ENCODE assay signal across 8 mouse cellular contexts in the genomic region with DNA sequence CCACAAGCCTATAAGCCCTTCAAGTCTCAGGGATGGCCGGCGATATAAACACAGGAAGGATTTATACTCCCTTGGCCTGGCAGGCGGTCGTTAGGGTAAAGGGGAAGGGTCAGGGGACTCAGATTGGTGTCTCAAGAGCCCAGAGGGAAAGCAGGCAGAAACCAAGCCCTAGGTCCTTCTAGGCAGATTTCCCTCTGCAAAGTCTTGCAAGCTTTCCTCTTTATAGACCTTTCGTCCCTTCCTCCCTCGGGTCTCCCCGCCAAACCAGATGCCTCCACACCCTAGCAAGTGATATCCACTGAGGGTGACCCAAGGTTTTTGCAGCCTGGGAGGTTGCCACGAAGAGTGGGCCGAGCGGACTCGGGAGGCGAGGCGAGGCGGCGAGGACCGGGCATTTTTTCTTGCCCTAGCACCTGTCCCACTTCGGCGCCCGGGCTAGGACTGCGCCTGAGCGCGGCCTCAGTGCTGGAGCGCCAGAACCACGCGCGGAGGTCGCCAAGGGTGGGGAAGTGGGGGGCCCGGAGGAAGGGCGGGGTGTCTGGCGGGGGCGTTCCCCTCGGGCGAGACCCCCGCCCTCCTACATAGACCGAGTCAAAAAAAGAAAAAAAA. TPM values are rescaled to one million over a fixed set of nuclear protein-coding genes. Genes with fewer than 3 reads are reported as not detected.
A peak's percentile ranks its signal among the peaks of the same experiment; 100 is the strongest.
DNase-seq lines count a peak whose midpoint lies in the region; ATAC-seq and TF ChIP-seq lines count a peak whose summit lies in the region.

No protein-coding gene starts in this region.

- peak overlapping the region; percentile 93 for H3K4me3 ChIP-seq in megakaryocyte, embryonic 14.5 days (replicated peaks)
- peak overlapping the region; percentile 91 for H3K4me3 ChIP-seq in brown adipose tissue, adult 24 weeks (ENCODE audit: insufficient read depth, low read depth, low read length)
- peak overlapping the region; percentile 55 for H3K4me3 ChIP-seq in forebrain, postnatal 0 days (ENCODE audit: low read depth, low read length)
- H3K4me3 ChIP-seq in intestine, embryonic 16.5 days (ENCODE audit: low read length): peak overlapping the region; percentile 59
- peak overlapping the region; percentile 59 for H3K4me3 ChIP-seq in lung, embryonic 15.5 days

- no peak for TF ChIP-seq CTCF in forebrain, postnatal 0 days (IDR thresholded peaks at IDR 0.05; ENCODE audit: low read depth)

- WGBS in forebrain, postnatal 0 days: 29% methylated on average over 35 of the region's 35 CpGs
- 9% methylated on average over 34 of the region's 35 CpGs for WGBS in intestine, embryonic 16.5 days
- WGBS in lung, embryonic 15.5 days: 8% methylated on average over 28 of the region's 35 CpGs

- DNase-seq in forebrain, postnatal 0 days: no peak
- peak; percentile 20 to 31 for DNase-seq in spleen, postnatal 10 days (ENCODE audit: low spot score in 2 of 2)
- DNase-seq in right cerebral cortex, postnatal 14 days: no peak

- H3K9ac ChIP-seq in forebrain, postnatal 0 days: peak overlapping the region; percentile 35; the same call in 1 of the 2 replicates
- H3K9ac ChIP-seq in intestine, embryonic 16.5 days (ENCODE audit: low read depth, low read length): peak overlapping the region; percentile 74
- H3K9ac ChIP-seq in lung, embryonic 15.5 days: peak overlapping the region; percentile 46

- peaks cover 35% of the 10 kb centered on the region for H3K27me3 ChIP-seq in megakaryocyte, embryonic 14.5 days (replicated peaks)
- no peaks in the 10 kb centered on the region for H3K27me3 ChIP-seq in forebrain, postnatal 0 days (ENCODE audit: insufficient read depth, low read length)
- H3K27me3 ChIP-seq in intestine, embryonic 16.5 days (replicated peaks; ENCODE audit: control insufficient read depth, insufficient read depth, low read length): no peaks in the 10 kb centered on the region
- peaks cover 9% of the 10 kb centered on the region; the same call in 1 of the 2 replicates for H3K27me3 ChIP-seq in lung, embryonic 15.5 days

- no peak overlapping the region for H3K27ac ChIP-seq in brown adipose tissue, adult 24 weeks (replicated peaks; ENCODE audit: low read depth, low read length)
- no peak overlapping the region for H3K27ac ChIP-seq in forebrain, postnatal 0 days (ENCODE audit: low read depth, low read length)
- no peak overlapping the region; the same call in 1 of the 2 replicates for H3K27ac ChIP-seq in intestine, embryonic 16.5 days (ENCODE audit: low read length)
- no peak overlapping the region for H3K27ac ChIP-seq in lung, embryonic 15.5 days

- H3K4me1 ChIP-seq in megakaryocyte, embryonic 14.5 days: peaks cover 22% of the 10 kb centered on the region; the same call in 1 of the 2 replicates
- no peaks in the 10 kb centered on the region for H3K4me1 ChIP-seq in brown adipose tissue, adult 24 weeks (ENCODE audit: control insufficient read depth, insufficient read depth, insufficient read length, low read length)
- no peaks in the 10 kb centered on the region for H3K4me1 ChIP-seq in forebrain, postnatal 0 days (ENCODE audit: insufficient read depth)
- H3K4me1 ChIP-seq in intestine, embryonic 16.5 days (ENCODE audit: control insufficient read depth, insufficient read depth, low read length): no peaks in the 10 kb centered on the region
- 0 out of 2 replicates have a peak, but pooled peaks cover 6% of the 10 kb centered on the region for H3K4me1 ChIP-seq in lung, embryonic 15.5 days

- peaks cover 11% of the 10 kb centered on the region for H3K9me3 ChIP-seq in megakaryocyte, embryonic 14.5 days
- H3K9me3 ChIP-seq in forebrain, postnatal 0 days (ENCODE audit: low read length): no peaks in the 10 kb centered on the region
- H3K9me3 ChIP-seq in intestine, embryonic 16.5 days (ENCODE audit: control insufficient read depth, low read length): no peaks in the 10 kb centered on the region
- H3K9me3 ChIP-seq in lung, embryonic 15.5 days: no peaks in the 10 kb centered on the region

- peak overlapping the region; percentile 68 for H3K4me2 ChIP-seq in forebrain, postnatal 0 days (ENCODE audit: low read depth)
- peak overlapping the region; percentile 63 for H3K4me2 ChIP-seq in intestine, embryonic 16.5 days (ENCODE audit: low read depth, low read length)
- peak overlapping the region; percentile 81 for H3K4me2 ChIP-seq in lung, embryonic 15.5 days

- ATAC-seq in megakaryocyte, adult 5-6 weeks (ENCODE audit: poor library complexity, severe bottlenecking): no peak
- ATAC-seq in forebrain, postnatal 0 days: no peak
- no peak for ATAC-seq in intestine, embryonic 16.5 days
- no peak for ATAC-seq in lung, embryonic 15.5 days (ENCODE audit: borderline replicate concordance, extremely low read depth, low FRiP score, low TSS enrichment)

- no peaks in the 10 kb centered on the region for H3K36me3 ChIP-seq in megakaryocyte, embryonic 14.5 days (replicated peaks; ENCODE audit: low read length)
- H3K36me3 ChIP-seq in forebrain, postnatal 0 days (ENCODE audit: insufficient read depth): no peaks in the 10 kb centered on the region
- H3K36me3 ChIP-seq in intestine, embryonic 16.5 days (ENCODE audit: control insufficient read depth, insufficient read depth, low read length): no peaks in the 10 kb centered on the region
- H3K36me3 ChIP-seq in lung, embryonic 15.5 days: no peaks in the 10 kb centered on the region

RNA-seq across cellular contexts. Expression of a gene that starts 0.6 kb away (rescaled TPM):
- polyA plus RNA-seq in megakaryocyte, embryonic 14.5 days (2012; ENCODE audit: insufficient read depth, low replicate concordance): 3.6 and 10.5 TPM in 2 replicates
- 4.6 and 5.5 TPM in 2 replicates for total RNA-seq in megakaryocyte, adult 5-6 weeks (2015)
- 3.3 and 4.0 TPM in 2 replicates for total RNA-seq in megakaryocyte, adult 5-6 weeks (2017)
- 4.0 and 8.8 TPM in 2 replicates for polyA plus RNA-seq in brown adipose tissue, adult 24 weeks (2012; ENCODE audit: insufficient read depth, insufficient read length, missing spikeins)
- 8.5 and 13.8 TPM in 2 replicates for total RNA-seq in forebrain, postnatal 0 days (2014; rRNA removed)
- 3.8 and 4.6 TPM in 2 replicates for polyA plus RNA-seq in forebrain, postnatal 0 days (2015; fragmentation: Nextera tagmentation; extraction: Ambion mirVana)
- polyA plus RNA-seq in intestine, embryonic 16.5 days (2015; fragmentation: Nextera tagmentation; extraction: Ambion mirVana): 3.2 and 3.5 TPM in 2 replicates
- 4.8 and 5.2 TPM in 2 replicates for polyA plus RNA-seq in lung, embryonic 15.5 days (2015; fragmentation: Nextera tagmentation; extraction: Ambion mirVana)

Comparison
In these comparisons a context has a peak if more than half of its experiments do, and no peak if none do; other contexts are left out.
1. DNase-seq: peak in spleen, postnatal 10 days (2 of 2); none in forebrain, postnatal 0 days (single experiment) and right cerebral cortex, postnatal 14 days (single experiment).
2. Peak in every context shown above with its lines, with median percentiles within 50 percentile points of each other: H3K4me3 ChIP-seq, H3K4me2 ChIP-seq and H3K9ac ChIP-seq.